Mouse (Mus musculus) urinary bladder, postnatal 36 days (tissue): ENCODE measurements at regions not wholly inside any gene's neighbourhood (a gene's known extent, or its start where the extent isn't known, plus 50 kb on each side); places are given as distances from the start of the nearest gene placed in this dataset.
A peak's percentile ranks its signal among the peaks of the same experiment; 100 is the strongest.

Experiments used
- DNase-seq, 2 experiments: peaks; one replicate each; pipeline ENCODE4 v3.0.0; 2022; ENCODE audit warnings: low spot score in 2 of 2, mixed read lengths in 1 of 2

DNA sequence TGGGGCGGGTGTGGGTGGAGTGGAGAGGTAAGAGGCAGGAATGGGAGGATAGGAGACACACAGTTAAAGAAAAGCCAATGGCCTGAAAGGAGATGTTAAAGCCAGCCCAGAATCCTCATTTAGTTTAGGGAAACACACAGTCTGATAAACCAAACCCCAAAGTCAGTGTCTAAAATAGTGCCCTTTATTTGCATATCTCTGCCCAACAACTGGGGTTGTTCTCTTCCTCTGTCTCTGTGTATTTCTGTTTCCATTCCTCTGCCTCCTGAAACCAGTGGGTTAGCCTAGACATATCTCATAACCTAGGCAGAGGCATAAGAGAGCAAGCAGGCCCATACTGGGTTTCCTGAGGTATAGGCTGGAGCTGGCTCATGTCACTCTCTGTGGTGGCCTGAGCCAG, 138.6 kb upstream of the Zc3h12a start:
- no peak for DNase-seq

GRCm38 (mm10) chr4:125265575-125265974, 137.9 kb upstream of the Zc3h12a start:
- peak in 1 of 2 experiments; percentile 16 for DNase-seq

DNA sequence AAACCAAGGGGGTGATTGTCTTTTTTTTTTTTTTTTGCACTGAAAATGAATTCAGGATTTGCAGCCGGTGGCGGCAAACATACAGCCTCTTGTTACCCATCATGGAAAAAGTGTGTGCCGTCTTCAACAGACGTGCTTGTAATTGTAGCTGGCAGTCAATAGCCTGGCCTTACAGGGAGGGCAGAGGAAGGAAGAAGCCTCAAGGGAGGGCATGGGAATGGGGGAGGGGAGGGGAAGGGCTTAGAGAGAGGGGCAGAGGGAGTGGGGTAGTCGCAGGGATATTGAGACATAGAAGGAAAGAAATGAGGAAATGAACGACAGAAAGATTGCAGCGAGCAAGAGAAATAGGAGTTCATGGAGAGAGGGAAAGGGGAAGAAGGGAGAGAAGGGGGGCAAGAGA, 137.4 kb upstream of the Zc3h12a start:
- DNase-seq: no peak

- no peak for DNase-seq
These were observed 133.9 kb upstream of the Zc3h12a start for GRCm38 (mm10) chr4:125261547-125261946.

DNA sequence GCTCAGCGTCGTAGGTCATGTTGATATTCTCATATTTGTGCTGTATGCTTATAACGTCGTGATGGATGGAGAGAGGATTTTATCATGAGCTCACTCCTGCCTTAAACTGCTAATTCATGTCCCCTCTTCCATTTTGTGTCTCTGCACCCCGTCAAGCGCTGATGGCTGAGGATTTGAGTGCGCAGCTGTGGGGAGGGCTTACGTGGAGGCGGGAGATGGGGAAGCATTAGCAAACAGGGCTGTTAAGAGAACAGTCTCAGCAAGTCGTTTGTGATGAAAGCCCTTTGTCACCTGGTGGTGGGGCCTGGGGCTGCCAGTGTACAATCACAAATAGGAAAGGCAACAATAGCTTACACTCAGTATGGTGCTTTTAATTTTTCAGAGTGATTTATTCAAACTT, 131.7 kb upstream of the Zc3h12a start:
- no peak for DNase-seq

DNA sequence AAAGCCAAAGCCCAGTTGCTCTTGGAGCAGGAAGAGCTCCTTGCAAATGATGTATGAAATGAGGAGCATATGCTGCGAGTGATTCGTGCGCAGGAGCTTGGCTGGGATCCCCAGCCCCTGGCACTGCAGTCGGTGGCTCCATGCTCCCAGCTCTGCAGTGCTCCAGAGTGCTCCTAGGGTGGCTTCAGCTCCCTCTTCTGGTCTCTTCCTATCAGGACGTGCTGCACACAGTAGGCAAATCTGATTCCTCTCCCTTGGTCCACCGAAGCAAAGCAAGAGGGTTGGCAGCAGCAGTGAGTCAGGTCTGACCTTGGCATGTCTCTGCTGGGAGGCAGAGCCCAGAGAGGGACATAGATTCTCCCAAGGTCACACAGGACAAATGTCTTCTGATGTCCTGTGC, 130.3 kb upstream of the Zc3h12a start:
- no peak for DNase-seq

- no peak for DNase-seq
These were observed 125.5 kb upstream of the Zc3h12a start for GRCm38 (mm10) chr4:125253161-125253560.

GRCm38 (mm10) chr4:125252228-125252627, 124.6 kb upstream of the Zc3h12a start:
- no peak for DNase-seq

DNA sequence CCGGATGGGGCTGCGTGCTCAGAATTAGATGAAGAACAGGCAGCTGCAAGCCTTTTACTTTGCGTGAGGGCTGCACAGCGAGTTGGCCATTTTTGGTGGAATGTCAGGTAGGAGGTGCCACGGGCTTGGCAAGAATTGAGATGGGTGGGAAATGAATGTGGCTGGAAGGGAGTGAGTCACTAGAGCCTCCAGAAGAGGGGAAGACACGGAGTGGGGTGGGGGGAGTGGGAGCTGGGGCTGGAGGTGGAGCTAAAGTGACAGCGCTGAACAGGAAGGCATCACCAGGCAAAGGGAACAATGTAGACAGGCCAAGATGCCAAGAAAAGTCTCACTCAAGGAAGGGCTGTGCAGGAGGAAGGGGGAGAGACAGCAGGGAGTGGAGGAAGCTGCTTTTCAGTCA, 121.4 kb upstream of the Zc3h12a start:
- no peak for DNase-seq

DNA sequence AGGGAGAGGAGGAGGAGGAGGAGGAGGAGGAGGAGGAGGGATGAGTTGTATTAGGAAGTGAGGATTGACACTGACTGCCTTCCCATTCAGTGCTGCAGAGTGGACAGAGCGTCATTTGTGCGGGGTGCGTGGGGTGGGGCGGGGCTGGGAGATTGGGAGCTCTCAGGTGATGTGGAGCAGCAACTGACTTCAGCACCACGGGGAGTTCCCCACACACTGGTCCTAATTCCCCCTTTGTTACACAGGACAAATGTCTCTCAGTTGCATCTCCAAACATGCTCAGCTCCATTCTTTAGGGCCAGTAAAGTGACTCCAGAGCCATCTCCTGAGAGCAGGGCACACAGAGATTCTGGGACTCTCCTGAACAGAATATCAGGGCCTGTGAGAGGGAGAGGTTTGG, 118.5 kb upstream of the Zc3h12a start:
- no peak for DNase-seq

DNA sequence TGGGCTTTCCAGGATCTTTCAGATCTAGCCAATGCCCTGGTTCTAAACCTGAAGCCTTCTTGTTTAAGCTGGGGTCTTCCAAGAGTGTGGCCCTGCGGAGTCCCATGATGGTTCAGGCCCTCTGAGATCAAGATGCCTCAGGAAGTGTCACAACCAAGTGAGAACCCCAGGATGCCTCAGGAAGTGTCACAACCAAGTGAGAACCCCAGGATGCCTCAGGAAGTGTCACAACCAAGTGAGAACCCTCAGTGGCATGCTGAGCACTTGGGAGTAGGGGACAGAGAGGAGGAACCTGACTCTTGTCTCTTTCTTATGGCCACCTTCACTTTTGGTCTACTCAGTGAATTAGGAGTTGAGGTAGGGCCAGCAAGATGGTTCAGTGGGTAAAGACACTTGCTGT, 114.9 kb upstream of the Zc3h12a start:
- no peak for DNase-seq

GRCm38 (mm10) chr4:125241577-125242262, 114.1 kb upstream of the Zc3h12a start:
- no peak for DNase-seq

DNA sequence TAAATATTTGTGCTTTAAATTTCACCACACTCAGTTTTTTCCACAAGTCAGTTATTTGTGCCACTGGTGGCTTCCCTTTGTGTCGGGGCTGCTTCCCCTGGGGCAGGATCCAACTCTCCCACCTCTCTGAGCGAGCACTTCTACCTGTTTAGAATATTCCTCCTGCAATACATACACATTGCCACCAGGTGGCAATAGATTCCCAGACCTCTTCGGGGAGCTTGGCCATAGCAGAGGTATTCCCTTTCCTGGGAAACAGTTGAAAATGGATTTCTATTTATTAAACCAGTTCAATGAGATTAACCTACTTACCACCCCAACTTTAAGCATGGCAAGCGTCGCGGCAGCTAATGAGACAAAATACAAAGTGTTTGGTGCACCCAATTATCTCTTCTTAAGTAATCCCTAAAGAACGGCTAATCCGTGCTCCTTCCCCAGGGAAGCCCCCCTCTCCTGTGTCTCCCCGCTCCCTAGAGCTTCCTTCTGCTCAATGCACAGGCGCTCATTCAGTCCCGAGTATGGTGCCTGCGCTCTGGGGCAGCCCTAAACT, 104.1 kb upstream of the Zc3h12a start:
- no peak for DNase-seq

GRCm38 (mm10) chr4:125227194-125227593, 99.6 kb upstream of the Zc3h12a start:
- no peak for DNase-seq

GRCm38 (mm10) chr4:125222922-125223321, 95.3 kb upstream of the Zc3h12a start:
- DNase-seq: no peak

DNA sequence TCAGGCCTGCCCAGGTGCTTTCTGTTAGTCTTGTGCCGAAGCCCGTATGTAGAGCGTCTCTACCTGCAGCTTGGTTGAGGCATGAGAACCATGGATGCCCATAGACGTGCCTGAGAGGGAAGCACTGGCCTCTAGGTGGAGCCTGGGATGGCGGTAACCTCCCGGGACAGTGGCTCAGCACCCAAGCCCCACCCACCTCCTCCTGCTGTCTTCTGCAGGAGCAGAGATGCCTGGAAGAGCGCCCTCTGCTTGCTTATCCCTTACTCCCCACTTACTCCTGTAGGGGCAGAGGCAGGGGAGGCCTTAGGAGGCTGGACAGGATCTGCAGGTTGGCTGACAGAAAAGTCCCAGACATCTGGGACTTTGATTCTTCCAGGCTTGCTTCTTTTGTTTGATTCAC, 92.7 kb upstream of the Zc3h12a start:
- peak in 1 of 2 experiments; percentile 3 for DNase-seq

DNA sequence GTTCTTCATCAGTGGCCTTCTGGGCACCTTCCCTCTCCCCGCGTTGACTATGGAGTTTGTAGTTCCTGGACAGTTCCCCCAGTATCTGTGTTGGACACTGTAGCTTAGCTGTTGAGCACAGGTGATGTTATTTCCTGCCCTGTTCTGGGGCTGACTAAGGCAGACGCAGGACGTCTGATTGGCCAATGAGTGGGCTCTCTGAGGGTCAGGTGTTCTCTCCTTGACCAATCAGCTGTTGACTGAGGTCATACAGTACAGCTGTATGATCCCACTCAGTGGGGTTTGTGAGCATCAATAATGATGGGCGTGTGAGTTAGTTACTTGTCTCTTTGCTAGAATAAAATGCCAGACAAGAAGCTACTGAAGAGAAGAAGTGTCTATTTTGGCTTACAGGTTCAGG, 91.6 kb upstream of the Zc3h12a start:
- DNase-seq: no peak

- no peak for DNase-seq
These were observed 86.7 kb upstream of the Zc3h12a start for GRCm38 (mm10) chr4:125214306-125214705.

DNA sequence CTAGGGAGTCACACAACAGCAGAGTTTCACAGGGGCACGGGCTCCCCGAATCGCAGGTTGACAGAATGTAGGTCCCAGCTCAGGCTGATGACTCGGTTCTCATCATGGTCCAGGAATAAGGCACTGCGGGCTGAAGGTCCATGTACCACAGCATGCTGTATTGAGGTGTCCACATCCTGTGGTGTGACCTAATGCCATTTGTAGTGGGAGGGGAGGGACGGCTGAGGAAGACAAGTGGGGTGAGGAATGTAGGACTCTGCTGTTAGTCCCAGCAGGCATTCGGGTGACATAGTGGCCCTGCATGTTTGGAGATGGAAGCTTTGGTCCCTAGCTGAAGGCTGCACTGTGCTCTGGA, 84.5 kb upstream of the Zc3h12a start:
- DNase-seq: no peak

DNA sequence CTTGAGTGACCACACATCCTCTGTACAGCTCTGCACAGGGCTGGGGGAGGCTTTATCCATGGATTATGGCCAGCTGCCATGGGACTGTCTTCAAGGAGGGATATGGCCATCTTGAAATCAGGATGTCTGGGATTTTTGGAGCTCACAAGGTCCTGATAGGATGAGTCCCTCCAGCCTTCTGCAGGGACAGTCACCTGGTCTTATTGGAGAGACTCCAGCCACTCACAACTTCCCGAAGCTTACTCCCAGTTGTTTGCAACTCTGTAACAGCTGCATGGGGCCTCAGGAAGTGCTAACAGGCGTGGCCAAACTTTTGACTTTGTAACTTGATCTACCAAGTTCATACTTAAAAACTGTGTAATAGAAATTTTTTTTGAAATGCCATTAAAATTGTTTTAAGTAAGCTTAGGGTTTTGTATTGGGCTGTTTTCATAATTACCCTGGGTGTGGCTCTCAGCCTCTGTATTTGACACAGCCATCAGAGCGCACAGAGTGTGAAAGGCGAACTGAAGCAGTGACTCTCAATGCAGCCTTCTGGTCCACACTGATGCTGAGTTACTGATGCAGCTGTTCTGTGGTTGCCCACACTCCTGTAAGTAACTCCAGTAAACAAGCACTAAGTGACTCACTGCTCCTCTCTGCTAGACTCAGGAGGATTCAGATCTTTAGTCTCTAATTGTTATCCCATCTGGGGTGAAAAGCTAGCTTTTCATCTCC, 84.0 kb upstream of the Zc3h12a start:
- DNase-seq: no peak

DNA sequence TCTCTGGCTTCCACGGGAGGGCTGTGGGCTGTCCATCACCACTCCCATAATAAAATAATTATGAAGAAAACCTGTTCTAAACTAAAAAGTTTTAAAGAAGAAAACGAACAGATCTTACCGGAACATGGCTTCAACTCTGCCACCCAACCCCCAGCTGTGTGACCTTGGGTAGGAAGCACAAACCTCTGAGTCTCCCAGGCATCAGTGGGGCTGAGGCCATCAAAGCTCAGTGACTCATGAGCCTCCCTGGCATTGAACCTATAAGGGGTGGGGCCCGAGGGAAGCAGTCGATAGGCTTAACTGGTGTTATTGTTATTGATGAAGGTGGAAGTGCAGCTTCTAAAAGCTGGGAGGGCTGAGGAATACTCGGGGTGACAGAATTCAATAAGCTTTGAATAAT, 83.1 kb upstream of the Zc3h12a start:
- DNase-seq: no peak

DNA sequence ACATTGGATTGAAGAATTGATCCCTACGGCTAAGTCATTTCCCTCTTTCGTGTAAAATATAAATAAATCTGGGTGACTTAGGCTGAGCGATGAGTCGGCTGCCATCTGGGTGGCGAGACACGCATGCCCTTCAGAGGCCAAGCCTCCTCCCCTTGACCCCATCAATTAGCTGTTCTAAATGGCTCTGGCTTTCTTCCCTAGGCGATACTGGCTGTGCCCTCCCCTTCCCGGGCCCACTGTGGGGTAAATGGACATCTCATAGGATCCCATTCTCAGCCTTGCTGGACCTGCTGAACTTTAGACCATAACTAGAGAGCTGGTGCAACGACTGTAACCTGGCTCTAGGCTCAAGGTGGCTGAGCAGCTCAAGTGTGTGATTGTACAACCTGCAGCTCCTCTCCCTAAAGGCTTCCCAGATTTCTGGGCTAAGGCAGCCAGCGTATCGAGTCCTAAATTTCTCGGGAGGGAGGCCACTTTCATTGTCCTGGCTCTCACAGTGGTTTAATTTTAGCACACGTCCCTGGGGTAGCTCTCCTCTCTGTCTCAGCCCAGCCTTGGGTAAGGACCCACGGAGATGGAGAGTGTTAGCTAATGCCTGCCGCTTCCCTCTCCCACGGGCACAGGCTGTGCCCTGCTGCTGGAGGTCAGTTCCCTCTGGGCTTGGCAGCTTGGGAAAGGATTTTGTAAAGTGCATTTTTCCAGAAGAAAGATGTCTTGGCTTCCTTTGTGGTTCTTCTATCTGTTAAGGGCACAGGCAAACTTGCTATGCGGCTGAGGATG, 80.7 kb upstream of the Zc3h12a start:
- DNase-seq: no peak

GRCm38 (mm10) chr4:125203521-125203920, 75.9 kb upstream of the Zc3h12a start:
- DNase-seq: no peak
